8 mouse cellular contexts compared by ENCODE assay signal in genomic region chr4:148115467-148115866, GRCm38 (mm10). TPM values are rescaled to one million over a fixed set of nuclear protein-coding genes. Genes with fewer than 3 reads are reported as not detected.
DNase-seq lines count a peak whose midpoint lies in the region; ATAC-seq lines count a peak whose summit lies in the region.

No protein-coding gene starts in this region.

- H3K36me3 ChIP-seq in splenic B cell, adult 2 months (ENCODE audit: control insufficient read depth, insufficient read depth, low read length, poor library complexity, severe bottlenecking) = no peaks in the 10 kb centered on the region

- peak; percentile 40 to 49 for DNase-seq in layer of hippocampus, postnatal 10 days (ENCODE audit: low spot score in 2 of 2)
- no peak for DNase-seq in layer of hippocampus, adult 8-10 months (ENCODE audit: low spot score in 2 of 2)
- peak; percentile 37 for DNase-seq in R1 (ENCODE audit: low read depth, low spot score)
- DNase-seq in kidney, adult 9 months = peak; percentile 59
- peak; percentile 20 for DNase-seq in lung, postnatal 25 days (ENCODE audit: low spot score)
- DNase-seq in splenic B cell, adult 2 months (ENCODE audit: low read depth, low spot score) = peak; percentile 61
- no peak for DNase-seq in layer of hippocampus, postnatal 36 days

- H3K27me3 ChIP-seq in splenic B cell, adult 2 months (ENCODE audit: control insufficient read depth, insufficient read depth, low read length, poor library complexity, severe bottlenecking) = no peaks in the 10 kb centered on the region; the same call in 1 of the 2 replicates

- ATAC-seq in granulocyte monocyte progenitor cell, adult 5-6 weeks (replicated peaks; ENCODE audit: poor library complexity, severe bottlenecking) = peak; percentile 73

RNA-seq across cellular contexts. Expression of gene Mad2l2, which starts 14.7 kb away (rescaled TPM):
- 10 to 100 TPM; 24.1 to 26.5 TPM for total RNA-seq in layer of hippocampus, postnatal 10 days (2021)
- total RNA-seq in layer of hippocampus, adult 8-10 months (2022) = 10 to 100 TPM; 12.5 to 17.7 (median 15.6) TPM
- total RNA-seq in granulocyte monocyte progenitor cell, adult 5-6 weeks (2014; fragmentation: Nextera tagmentation) = 27.7 and 36.6 TPM in 2 replicates
- 4.3 and 10.0 TPM in 2 replicates for total RNA-seq in granulocyte monocyte progenitor cell, adult 5-6 weeks (2017)
- total RNA-seq in layer of hippocampus, postnatal 36 days (2021) = 10 to 100 TPM; 14.5 to 15.6 TPM

RNA-seq across cellular contexts. Expression of gene Draxin, which starts 15.0 kb away (rescaled TPM):
- 10 to 100 TPM in 1 of 2 experiments, 1 to 10 TPM in 1; 9.9 to 10.8 TPM for total RNA-seq in layer of hippocampus, postnatal 10 days (2021)
- under 1 TPM; 0.23 to 0.37 (median 0.26) TPM for total RNA-seq in layer of hippocampus, adult 8-10 months (2022)
- not detected in 2 replicates for total RNA-seq in granulocyte monocyte progenitor cell, adult 5-6 weeks (2014; fragmentation: Nextera tagmentation)
- 0.05 TPM in 1 of 2 replicates, not detected in the other for total RNA-seq in granulocyte monocyte progenitor cell, adult 5-6 weeks (2017)
- 1 to 10 TPM; 1.3 to 1.6 TPM for total RNA-seq in layer of hippocampus, postnatal 36 days (2021)

RNA-seq across cellular contexts. Expression of gene Agtrap, which starts 27.6 kb away (rescaled TPM):
- total RNA-seq in layer of hippocampus, postnatal 10 days (2021) = 1 to 10 TPM; 5.5 to 7.3 TPM
- total RNA-seq in layer of hippocampus, adult 8-10 months (2022) = 10 to 100 TPM in 2 of 4 experiments, 1 to 10 TPM in 2; 7.0 to 12.8 (median 9.1) TPM
- 28.5 and 30.0 TPM in 2 replicates for total RNA-seq in granulocyte monocyte progenitor cell, adult 5-6 weeks (2014; fragmentation: Nextera tagmentation)
- 28.2 and 30.8 TPM in 2 replicates for total RNA-seq in granulocyte monocyte progenitor cell, adult 5-6 weeks (2017)
- 1 to 10 TPM; 7.3 TPM for total RNA-seq in layer of hippocampus, postnatal 36 days (2021)

RNA-seq across cellular contexts. Expression of gene Fbxo6, which starts 36.5 kb away (rescaled TPM):
- 10 to 100 TPM; 22.6 to 26.3 TPM for total RNA-seq in layer of hippocampus, postnatal 10 days (2021)
- total RNA-seq in layer of hippocampus, adult 8-10 months (2022) = 10 to 100 TPM; 29.4 to 34.0 (median 31.1) TPM
- 19.1 and 33.4 TPM in 2 replicates for total RNA-seq in granulocyte monocyte progenitor cell, adult 5-6 weeks (2014; fragmentation: Nextera tagmentation)
- 5.6 and 13.8 TPM in 2 replicates for total RNA-seq in granulocyte monocyte progenitor cell, adult 5-6 weeks (2017)
- 10 to 100 TPM; 28.5 to 29.1 TPM for total RNA-seq in layer of hippocampus, postnatal 36 days (2021)

RNA-seq across cellular contexts. Expression of gene Fbxo44, which starts 44.8 kb away (rescaled TPM):
- total RNA-seq in layer of hippocampus, postnatal 10 days (2021) = 10 to 100 TPM; 86.6 to 87.7 TPM
- total RNA-seq in layer of hippocampus, adult 8-10 months (2022) = 100 to 1,000 TPM; 136 to 157 (median 147) TPM
- 2.0 and 2.8 TPM in 2 replicates for total RNA-seq in granulocyte monocyte progenitor cell, adult 5-6 weeks (2014; fragmentation: Nextera tagmentation)
- total RNA-seq in granulocyte monocyte progenitor cell, adult 5-6 weeks (2017) = 0.26 and 2.1 TPM in 2 replicates
- 100 to 1,000 TPM; 132 to 136 TPM for total RNA-seq in layer of hippocampus, postnatal 36 days (2021)

Comparison
In these comparisons a context has a peak if more than half of its experiments do, and no peak if none do; other contexts are left out.
1. DNase-seq: peak in layer of hippocampus, postnatal 10 days (2 of 2), R1 (single experiment), kidney, adult 9 months (single experiment), lung, postnatal 25 days (single experiment) and splenic B cell, adult 2 months (single experiment); none in layer of hippocampus, adult 8-10 months (0 of 2) and layer of hippocampus, postnatal 36 days (0 of 2).
2. RNA of gene Draxin, which starts 15.0 kb away (total RNA-seq): 9.9 to 10.8 TPM in layer of hippocampus, postnatal 10 days; 1.3 to 1.6 TPM in layer of hippocampus, postnatal 36 days, 0.23 to 0.37 TPM in layer of hippocampus, adult 8-10 months and 0.05 TPM in granulocyte monocyte progenitor cell, adult 5-6 weeks; every median in the first group is over 4 times any median in the second.